Mouse (Mus musculus): ENCODE data around the gene Nudc.

- TF ChIP-seq CTCF (IDR thresholded peaks at IDR 0.05; ENCODE audit: low read depth) = no peak
- no peak for TF ChIP-seq EP300 (IDR thresholded peaks at IDR 0.05; ENCODE audit: low read depth)
Measured at GRCm38 (mm10) chr4:133567251-133567650, 21.5 kb upstream of the Nudc start.
